21 mouse cellular contexts compared by ENCODE assay signal in genomic region chr3:117724521-117724920, GRCm38 (mm10).
"Had no signal": no experiment of that assay in that cellular context is flagged by ENCODE, and none has a peak within 500 bp of the region (broad histone marks: within the 10 kb centered on the region; RNA-seq: fewer than 3 reads in every experiment).

No protein-coding gene starts in this region.

- H3K27me3 ChIP-seq: heart, embryonic 13.5 days; heart, embryonic 15.5 days; hindbrain, embryonic 13.5 days; hindbrain, embryonic 15.5 days; intestine, embryonic 15.5 days; limb, embryonic 12.5 days; liver, embryonic 13.5 days had no signal

- DNase-seq: gastrocnemius, postnatal 14 days; gastrocnemius, postnatal 36 days; heart, adult 11 months; heart, adult 2 months; heart, postnatal 14 days; heart, postnatal 36 days; kidney, adult 18-20 months; kidney, adult 8-10 months; kidney, postnatal 10 days; kidney, postnatal 25 days; kidney, postnatal 4 days; liver; liver, embryonic 13.5 days had no signal

- ATAC-seq: inflammation-experienced regulatory T-cells, adult 6 months; intestine, embryonic 15.5 days; intestine, postnatal 0 days had no signal
